Mouse (Mus musculus): ENCODE measurements around the gene 4930404N11Rik. TPM values are rescaled to one million over a fixed set of nuclear protein-coding genes. Genes with fewer than 3 reads are reported as not detected.

4930404N11Rik gene
- total RNA-seq, 2 experiments from 2014 or later = 0.92 to 1.0 TPM

DNA sequence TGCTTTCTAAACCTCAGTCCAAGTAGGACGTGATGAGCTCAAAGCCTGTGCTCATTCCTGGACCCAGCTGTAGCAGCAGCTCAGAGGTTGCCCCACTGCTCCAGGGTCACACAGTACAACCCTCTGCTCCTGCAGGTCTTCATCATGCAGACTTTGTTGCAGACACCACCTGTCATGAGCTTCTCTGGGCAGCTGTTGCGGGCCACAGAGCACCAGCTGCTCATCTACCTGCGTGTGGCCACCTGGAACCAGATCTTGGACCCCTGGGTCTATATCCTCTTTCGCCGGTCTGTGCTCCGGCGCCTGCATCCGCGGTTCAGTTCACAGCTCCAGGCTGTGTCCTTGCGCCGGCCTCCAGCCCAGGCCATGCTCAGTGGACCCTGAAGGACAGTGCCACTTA, 31.3 kb downstream of the 4930404N11Rik start:
- no peak for DNase-seq (ENCODE audit: low spot score in 2 of 2)

DNA sequence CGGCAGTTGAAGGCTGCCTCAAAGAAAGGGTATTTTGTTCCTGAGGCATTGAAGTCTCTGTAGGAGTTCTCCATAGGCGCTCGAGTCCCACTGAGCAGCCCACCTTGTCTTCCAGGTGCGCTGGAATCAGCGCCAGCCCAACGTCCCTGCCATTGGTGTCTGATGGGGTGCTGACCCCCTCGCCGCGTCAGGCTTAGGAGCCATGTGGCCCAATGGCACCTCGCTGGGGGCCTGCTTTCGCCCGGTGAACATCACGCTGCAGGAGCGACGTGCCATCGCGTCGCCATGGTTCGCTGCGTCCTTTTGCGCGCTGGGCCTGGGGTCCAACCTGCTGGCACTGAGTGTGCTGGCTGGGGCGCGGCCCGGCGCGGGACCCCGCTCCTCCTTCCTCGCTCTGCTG, 33.3 kb downstream of the 4930404N11Rik start:
- DNase-seq (ENCODE audit: low spot score in 2 of 2) = no peak

DNA sequence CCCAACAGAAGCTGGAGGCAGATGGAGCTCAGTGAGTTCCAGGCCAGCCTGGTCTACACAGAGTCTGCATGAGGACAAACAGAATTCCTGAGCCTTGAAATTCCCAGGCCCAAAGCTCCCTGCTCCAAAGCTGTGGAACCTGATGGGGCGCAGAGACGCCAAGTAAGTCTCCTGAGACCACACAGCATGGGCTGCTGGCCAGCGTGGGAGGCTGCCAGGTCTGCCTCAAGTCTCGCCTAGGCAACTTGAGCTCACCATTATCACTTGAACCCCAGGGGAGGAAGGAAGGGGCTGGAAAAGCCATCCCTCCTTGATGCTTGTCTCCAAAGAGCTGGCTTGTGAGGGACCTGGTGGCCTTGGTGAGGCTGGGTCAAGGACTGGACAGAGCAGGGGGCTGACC, 35.6 kb downstream of the 4930404N11Rik start:
- no peak for DNase-seq (ENCODE audit: low spot score in 2 of 2)

DNA sequence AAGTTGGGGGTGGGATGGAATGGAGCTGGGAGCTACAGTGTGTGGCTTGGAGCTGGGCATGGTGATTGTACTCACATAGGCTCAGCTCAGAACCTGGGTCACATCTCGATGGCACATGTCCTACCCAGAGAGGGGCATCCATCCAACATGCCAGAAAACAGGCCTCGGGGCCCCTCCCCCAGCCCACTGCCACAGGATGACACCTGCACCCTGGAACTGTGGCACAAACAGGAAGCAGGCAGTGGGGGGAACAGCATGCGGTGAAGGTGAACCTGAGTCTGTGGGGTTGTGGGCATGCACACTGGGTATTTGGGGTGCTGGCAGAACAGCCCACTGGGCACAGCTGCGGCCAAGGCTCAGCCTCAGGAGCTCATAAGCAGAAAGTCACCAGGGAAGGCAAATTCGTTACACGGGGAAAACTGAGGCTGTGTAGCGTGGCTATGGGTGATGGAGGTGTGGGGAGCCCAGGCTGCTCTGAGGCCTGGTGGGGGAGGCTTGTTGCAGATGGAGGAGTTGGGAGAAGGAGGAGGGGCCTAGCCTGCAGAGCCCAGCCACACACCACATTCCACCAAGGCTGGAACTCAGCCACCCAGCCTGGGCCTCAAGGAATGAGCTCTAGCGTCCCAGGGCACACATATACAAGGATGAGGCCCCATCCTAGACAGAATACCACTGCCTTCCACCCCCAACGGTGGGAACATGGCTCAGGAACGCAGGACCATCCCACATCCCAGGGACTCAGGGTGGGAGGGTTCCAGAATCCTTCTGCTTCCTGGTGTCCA, 36.2 kb downstream of the 4930404N11Rik start:
- DNase-seq (ENCODE audit: low spot score in 2 of 2) = no peak

DNA sequence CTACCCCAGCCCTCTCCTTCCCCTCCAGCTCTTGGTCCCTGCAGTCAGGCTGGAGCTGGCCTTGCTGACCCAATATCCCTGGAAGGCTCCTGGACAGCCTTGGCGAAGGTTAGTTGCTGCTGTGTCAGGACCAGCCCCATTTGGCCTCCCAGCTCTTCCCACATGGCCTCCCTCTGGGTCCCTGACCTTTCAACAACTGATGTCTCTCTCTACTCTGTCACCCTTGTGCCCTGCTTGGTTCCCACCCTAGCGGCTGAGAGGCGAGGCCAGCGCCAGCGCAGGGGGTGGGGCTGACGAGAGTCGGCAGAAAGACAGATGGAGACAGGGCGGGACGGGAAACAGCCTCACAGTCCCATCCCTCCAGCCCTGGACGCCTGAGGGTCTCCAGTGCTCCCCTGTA, 37.2 kb downstream of the 4930404N11Rik start, which contains the start of gene Tbxa2r:
Tbxa2r (plus strand) TSS at position 346 of the 400 bp plus-strand sequence.
- DNase-seq (ENCODE audit: low spot score in 2 of 2) = no peak

DNA sequence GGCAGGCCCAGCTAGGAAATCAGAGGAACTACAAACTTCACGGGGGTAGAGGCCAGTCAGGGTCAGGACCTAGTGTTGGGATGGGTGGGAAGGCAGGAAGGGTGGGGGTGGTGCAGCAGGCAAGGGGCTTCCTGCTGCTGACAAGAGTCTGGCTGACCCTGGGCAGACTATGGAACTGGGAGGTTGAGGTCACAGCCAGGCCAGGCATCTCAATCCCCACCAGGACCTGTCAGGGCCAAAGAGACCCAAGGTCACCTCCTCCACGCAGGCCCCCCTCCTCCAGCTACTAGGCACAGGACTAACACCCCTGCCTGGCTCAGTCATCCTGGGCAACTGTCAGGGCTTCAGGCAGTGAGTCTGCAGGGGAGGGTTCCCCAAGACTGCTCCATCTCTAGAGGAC, 37.7 kb downstream of the 4930404N11Rik start:
- no peak for DNase-seq (ENCODE audit: low spot score in 2 of 2)

DNA sequence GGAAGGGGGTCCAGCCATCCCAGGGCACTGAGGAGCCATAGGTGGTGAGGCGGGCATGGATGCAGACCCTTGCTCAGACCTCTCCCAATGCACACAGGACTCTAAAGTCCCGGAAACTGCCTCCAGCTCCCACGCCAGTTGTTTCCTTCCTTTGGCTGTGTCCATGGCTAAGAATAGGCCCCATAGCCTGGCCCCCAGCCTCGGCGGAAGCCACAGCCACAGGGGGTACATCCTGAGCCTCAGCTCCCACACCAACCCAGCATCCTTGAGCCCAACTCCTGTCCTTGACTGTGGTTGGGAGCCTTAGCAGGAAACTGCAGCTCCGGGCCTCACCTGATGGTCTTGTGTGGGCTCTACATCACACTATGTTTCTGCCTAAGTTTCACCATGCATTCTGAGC, 38.8 kb downstream of the 4930404N11Rik start:
- DNase-seq (ENCODE audit: low spot score in 2 of 2) = no peak

DNA sequence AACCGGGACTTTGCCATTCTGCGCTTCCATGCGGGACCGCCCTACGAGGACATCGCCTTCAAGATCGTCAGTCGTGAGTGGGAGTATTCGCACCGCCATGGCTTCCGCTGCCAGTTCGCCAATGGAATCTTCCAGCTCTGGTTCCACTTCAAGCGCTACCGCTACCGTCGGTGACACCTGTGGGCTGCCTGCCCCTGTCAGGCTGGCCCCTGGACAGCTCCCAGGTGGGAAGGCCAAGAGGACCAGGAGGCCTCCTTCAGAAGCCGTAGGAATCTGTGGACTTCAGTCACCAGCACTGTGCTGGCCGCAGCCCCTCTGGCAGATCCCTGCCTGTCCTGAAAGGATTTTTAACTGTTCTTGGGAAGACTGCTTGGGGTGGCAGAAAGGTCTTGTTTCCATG, 39.8 kb downstream of the 4930404N11Rik start:
- no peak for DNase-seq (ENCODE audit: low spot score in 2 of 2)

DNA sequence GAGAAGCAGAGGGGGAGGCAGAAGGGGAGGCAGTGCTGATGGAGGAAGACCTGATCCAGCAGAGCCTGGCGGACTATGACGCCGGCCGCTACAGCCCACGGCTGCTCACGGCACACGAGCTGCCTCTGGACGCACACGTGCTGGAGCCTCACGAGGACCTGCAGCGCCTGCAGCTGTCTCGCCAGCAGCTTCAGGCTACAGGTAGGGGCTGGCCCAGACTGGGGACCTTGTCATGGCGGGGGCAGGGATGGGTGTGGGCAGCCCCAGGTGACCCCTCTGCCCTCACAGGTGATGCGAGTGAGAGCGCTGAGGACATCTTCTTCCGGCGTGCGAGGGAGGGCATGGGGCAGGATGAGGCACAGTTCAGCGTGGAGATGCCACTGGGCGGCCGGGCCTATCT, 40.4 kb downstream of the 4930404N11Rik start:
- DNase-seq (ENCODE audit: low spot score in 2 of 2) = no peak

DNA sequence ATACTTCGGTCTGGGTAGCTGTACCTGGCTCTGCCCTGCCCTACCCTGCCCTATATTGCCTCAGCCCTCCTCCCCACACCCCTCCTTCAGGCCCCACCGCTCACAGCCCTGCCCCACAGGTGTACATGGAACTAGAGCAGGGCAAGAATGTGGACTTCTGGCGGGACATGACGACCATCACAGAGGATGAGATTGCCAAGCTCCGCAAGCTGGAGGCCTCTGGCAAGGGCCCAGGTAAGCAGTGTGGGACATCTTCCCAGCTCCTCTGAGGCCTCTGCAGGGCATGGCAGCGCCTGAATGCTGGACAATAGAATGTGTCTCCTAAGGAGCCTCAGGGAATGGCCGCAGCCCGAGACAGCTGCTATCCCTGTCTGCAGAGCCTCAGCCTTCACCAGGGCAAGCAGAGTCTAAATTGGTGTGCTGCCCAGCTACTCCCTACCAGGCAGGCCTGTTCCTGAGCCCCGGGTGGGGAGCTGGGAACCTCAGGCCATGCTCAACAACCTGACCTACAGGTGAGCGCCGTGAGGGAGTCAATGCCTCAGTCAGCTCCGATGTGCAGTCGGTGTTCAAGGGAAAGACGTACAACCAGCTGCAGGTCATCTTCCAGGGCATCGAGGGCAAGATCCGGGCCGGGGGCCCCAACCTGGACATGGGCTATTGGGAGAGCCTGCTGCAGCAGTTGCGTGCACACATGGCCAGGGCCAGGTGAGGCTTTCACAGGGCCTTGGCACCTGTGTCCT, 41.7 kb downstream of the 4930404N11Rik start:
- DNase-seq (ENCODE audit: low spot score in 2 of 2) = no peak

DNA sequence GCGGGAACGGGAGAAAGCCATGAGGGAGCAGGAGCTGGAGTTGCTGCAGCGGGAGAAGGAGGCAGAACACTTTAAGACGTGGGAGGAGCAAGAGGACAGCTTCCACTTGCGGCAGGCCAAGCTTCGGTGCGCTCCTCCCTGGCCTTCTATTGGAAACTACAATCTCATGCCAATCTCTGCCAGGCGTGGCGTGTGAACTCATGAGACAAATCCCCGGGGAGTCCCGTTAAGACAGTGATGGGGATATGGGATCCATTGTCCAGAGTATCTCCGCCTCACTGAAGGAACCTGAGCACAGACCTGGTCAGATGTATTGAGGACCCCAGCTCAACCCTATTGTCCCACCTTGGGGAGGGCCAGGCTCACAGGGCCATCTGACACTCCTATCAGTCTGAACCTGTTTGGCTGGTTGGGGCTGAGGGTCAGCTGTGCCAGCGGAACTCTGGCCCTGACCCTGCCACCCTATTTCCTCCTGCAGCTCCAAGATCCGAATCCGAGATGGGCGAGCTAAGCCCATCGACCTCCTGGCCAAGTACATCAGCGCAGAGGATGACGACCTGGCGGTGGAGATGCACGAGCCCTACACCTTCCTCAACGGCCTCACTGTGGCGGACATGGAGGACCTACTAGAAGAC, 42.4 kb downstream of the 4930404N11Rik start:
- no peak for DNase-seq (ENCODE audit: low spot score in 2 of 2)

DNA sequence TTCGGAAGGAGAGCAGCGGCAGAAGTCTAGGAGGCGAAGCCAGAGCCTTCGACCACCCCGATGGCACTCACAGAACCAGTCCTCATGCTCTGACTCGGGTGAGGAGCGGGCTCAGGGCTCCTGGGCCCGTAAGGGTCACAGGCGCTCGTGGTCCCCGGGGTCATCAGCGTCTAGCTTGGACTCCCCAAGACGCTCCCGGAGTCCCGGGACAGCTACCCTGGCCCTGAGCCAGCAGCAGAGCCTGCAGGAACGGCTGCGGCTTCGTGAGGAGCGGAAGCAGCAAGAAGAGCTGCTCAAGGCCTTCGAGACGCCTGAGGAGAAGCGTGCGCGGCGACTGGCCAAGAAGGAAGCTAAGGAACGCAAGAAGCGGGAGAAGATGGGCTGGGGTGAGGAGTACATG, 43.2 kb downstream of the 4930404N11Rik start:
- no peak for DNase-seq (ENCODE audit: low spot score in 2 of 2)

DNA sequence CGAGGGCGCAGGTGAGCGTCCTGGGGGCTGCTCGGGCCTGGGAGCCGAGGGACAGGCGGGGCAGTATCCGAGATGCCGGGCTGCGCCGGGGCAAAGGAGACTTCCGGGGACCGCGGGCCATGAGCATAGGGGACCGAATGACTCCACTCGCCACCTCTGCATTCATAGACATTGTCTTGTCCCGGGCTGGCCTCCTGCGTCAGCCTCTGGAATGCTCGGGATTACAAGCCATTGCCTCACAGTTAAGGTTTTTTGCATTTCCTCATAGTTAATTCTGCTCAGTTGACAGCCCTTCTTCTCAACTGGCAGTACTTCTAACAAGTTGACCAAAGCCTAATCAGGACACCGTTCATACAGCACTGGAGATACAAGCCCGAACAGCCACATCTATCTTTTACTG, 44.2 kb downstream of the 4930404N11Rik start:
- DNase-seq (ENCODE audit: low spot score in 2 of 2) = no peak

DNA sequence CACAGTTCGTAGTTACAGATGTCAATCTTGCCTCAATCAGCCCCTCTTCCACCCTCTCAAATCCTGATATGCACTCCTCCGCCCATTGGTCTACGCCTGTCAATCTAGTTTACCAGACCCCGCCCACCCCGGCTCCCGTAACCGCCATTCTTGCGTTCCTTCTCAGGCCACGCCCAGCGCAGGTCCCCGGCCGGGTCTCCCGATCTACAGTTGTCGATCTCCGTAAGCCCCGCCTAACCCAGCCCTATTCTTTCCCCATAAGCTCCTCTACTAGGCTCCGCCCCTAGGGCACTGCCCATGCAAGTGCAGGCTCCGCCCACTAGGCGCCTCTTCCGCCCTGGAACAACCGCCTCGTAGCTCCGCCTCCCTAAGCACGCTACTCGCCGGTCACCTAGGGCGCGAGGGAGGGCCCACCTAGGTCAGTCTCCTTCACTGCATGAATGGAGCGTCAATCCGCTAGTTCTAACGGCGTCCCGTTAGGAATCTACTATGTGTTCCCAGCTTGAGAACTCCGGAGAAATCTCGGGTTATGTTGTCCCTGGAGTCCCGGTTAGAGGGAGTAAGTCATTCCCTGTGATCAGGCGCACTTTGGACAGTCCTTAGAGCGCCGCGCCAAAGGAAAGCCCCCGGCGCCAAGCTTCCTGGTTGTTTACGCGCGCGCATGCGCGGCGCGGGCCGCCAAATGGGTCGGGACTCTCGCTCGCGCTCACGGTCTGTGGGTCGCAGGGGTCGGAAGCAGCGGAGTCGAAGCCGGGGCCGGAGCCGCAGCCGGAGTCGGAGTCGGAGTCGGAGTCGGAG, 44.9 kb downstream of the 4930404N11Rik start, which contains the start of gene Cactin:
Cactin (plus strand) TSS at position 554 of the 798 bp plus-strand sequence.
- peak; percentile 99 to 100 for DNase-seq (ENCODE audit: low spot score in 2 of 2)

DNA sequence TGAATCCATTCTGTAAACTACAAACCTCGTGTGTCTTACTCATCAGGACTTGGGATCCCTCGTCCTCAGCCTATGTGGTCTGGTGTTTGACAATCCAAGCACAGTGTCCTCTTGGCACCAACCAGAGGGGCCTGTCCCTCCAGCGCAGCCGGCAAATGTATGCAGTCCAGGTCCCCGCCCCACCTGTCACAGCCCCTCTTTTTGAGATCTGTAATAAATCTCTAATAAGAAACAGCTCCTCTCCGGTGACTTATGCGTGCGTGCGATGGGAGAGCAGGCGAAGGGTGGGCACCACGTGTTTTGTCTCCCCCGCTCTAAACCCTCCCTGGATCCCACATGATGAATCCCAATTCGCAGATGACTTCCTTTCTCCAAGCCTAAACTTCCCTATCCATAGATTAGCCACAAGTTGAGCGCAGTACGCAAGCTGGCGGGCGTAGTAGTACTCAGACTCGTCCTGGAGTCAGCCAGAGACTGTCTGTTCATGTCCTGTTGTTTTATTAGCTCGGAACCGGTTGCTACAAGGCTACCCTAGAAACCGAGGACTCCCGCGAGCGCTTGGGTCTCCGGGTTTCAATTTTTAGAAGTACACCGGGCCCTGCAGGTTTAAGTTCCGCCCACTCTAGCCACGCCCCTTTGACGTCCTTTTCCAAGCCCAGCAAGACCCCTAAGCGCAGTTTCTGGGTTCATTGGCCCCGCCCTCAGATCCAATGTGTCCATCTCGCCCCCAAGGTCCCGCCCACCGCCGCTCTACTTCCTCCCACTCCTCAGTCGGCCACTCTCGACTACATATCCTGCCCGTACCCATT, 45.7 kb downstream of the 4930404N11Rik start:
- DNase-seq (ENCODE audit: low spot score in 2 of 2) = no peak

DNA sequence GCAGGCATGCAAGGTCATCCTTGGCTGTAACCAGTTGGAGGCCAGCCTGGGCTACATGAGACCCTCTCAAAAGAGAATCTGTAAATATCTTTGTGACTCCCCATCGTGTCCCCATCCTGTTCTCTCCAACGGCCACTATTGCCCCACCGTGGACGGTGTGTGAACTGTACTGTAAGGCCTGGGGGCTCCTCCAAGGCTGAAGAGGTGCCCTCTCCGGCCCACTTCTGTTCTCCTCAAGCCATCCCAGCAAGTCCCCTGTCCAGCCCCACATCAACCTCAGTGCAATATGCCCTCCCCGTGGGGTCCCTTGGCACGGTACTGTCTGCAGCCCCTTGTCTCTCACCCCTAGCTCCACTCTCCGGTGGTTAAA, 46.3 kb downstream of the 4930404N11Rik start:
- DNase-seq (ENCODE audit: low spot score in 2 of 2) = no peak

DNA sequence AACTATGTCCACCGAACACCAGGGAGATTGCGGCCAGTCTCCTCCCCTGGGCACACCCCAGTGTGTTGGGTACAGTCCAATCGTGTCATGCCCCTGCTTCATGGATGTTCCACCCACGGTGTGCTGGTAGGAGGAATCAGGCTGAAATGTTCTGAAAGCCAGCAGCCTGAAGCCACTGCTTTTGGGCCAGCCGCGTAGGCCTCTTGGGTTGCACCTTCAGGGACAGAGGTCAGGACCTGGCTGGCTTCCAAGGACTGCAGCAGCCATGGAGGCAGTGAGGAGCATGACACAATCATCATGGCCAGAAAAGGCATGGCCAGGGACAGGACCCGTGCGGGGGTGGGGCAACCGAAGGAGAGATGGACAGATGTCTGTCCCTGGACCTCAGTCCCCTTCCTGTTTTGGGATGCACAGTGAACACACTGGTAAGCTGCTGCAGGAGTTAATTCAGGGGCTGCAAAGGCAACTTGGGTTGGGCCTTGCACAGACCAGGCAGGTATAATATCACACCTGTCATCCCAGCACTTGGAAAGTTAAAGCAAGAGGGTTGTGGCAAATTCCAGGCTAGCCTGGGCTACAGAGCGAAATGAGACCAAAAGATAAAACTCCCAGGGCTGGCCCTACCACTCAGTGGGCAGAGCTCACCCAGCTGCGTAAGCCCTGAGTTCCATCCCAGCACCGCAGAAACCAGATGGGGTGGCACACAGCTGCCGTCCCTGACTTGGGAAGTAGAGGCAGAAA, 46.9 kb downstream of the 4930404N11Rik start:
- DNase-seq (ENCODE audit: low spot score in 2 of 2) = no peak

DNA sequence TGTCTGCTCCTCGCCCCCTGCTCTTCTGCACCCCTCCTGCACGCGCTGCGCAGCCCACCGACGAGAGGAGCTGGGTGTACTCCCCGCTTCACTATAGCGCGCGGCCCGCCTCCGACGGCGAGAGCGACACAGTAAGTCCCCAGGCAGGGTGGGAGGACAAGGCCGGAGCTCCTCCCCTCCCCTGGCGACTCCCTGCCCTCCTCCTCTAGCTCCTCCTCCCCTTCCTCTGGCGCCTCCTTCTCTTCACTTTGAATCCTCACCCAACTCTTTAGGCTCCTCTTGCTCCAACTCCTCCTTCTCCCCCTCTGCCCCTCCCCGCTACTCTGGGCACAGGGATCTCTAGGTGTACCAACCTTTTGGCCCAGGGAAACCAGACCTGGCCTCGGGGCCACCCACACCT, 48.3 kb downstream of the 4930404N11Rik start:
- DNase-seq (ENCODE audit: low spot score in 2 of 2) = no peak

DNA sequence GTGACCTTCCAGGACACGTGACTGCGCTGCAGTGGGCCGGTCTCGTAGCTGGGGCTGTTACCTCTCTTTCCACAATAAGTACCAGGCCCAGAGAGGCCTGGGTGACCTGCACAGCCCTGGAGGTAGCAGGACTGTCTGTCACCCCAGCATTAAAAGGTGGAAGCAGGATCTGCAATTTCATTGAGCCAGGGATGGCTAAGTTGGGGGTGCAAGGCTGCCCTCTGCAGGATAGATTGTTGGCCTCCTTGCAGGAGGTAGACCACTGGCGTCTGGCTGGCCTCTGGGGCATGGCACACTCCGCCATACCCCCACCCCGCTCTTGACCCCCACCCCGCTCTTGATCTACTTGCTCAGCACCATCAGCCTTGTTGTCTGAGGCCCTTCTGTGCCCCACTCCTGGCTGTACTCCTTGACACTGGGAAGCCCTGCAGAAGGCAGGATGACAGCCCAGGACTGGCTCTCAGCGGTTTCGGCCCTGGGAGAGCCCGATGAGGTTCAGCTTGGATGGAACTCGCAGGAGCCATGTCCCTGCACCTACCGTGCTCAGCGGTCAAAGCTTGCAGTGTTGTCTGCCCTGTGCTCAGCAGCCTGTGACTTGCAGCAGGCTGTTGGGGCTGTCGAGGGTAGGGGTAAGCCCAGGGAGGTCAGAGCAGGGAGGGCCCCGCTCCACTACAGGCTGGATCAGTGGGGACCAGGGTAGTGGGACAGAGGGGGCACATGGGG, 49.1 kb downstream of the 4930404N11Rik start:
- no peak for DNase-seq (ENCODE audit: low spot score in 2 of 2)

Measured in layer of hippocampus, postnatal 14 days (tissue).